Mouse (Mus musculus) kidney, adult 2 months (tissue): ENCODE measurements around the gene Tcam1.

Experiments used
- CTCF ChIP-seq: fragments of 200-500 bp; conservative IDR thresholded peaks from 2 replicates; pipeline ENCODE4 v1.5.1; 2011; ENCODE audit warnings: low read depth, mild to moderate bottlenecking, control low read depth, low read length, moderate library complexity, mixed read lengths; ENCODE audit not compliant: insufficient read depth, insufficient read length
- POLR2A ChIP-seq: fragments of 200-500 bp; IDR thresholded peaks from one replicate; pipeline ENCODE4 v1.6.1; 2011; ENCODE audit warnings: low read depth, low read length, control low read depth

DNA sequence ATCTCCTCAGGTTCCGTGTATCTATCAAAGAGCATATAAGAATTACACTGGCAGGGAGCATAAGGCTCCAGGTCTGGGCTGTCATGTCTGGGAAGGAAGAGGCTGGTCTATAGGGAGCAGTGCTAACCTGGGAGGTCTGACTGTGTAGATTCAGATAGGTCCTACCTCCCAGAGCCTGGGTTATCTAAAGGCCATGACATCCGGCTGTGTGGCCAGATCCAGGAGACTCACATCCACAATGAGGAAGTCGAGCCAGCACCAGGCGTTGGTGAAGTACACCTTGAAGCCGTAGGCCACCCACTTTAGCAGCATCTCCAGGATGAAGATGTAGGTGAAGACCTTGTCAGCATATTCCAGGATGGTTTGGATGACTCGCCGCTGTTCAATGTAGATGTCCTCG is 50.0 kb downstream of the Tcam1 start:
- TF ChIP-seq POLR2A, result no peak
- TF ChIP-seq CTCF, result no peak
